Mouse (Mus musculus): Measurements from ENCODE around the gene Vmn2r31.
"Not testable (repeated sequence)": the region's sequence is repeated elsewhere in the genome, so short reads cannot be mapped to it uniquely, and the experiment has no call there.

Vmn2r31 gene

GRCm38 (mm10) chr7:7399603-7400002 is at the start of gene Vmn2r31:
Vmn2r31 (minus strand) TSS chr7:7399703.
- DNase-seq (ENCODE audit: low spot score in 2 of 2), result not testable (repeated sequence)

- DNase-seq (ENCODE audit: low spot score in 2 of 2), result not testable (repeated sequence)
Measured at GRCm38 (mm10) chr7:7374431-7374830, 25.1 kb downstream of the Vmn2r31 start, which contains the start of gene Gm45783. Gm45783 (minus strand) TSS chr7:7374573.

GRCm38 (mm10) chr7:7337509-7337908 is 62.0 kb downstream of the Vmn2r31 start, which contains the start of gene Vmn2r30:
Vmn2r30 (minus strand) TSS chr7:7337609.
- DNase-seq (ENCODE audit: low spot score in 2 of 2), result not testable (repeated sequence)
